Mouse (Mus musculus): ENCODE data around the gene Sgtb.

Sgtb gene

DNA sequence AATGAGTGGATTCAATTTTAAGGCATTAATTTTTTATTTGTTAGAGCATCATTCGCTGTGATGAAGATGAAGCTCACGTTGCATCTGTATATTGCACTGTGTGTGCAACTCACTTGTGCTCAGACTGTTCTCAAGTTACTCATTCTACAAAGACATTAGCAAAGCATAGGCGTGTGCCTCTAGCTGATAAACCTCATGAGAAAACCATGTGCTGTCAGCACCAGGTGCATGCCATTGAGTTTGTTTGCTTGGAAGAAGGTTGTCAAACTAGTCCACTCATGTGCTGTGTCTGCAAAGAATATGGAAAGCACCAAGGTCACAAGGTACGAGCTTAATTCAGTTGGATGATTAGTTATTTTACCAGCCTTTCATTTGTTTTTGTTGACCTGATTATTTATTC lies 77.8 kb downstream of the Sgtb start:
- DNase-seq: no peak
